Mouse (Mus musculus): ENCODE results near the gene Carmil3.

Gene Carmil3

GRCm38 (mm10) chr14:55544334-55544733 is 53.9 kb downstream of the Carmil3 start:
- no peaks in the 10 kb centered on the region for H3K27me3 ChIP-seq (ENCODE audit: control insufficient read depth, insufficient read depth, low read length, poor library complexity, severe bottlenecking)
- DNase-seq (ENCODE audit: low read depth, low spot score) = no peak
- peaks cover 16% of the 10 kb centered on the region for H3K36me3 ChIP-seq (ENCODE audit: control insufficient read depth, insufficient read depth, low read length, poor library complexity, severe bottlenecking)

GRCm38 (mm10) chr14:55550191-55550590 is 59.7 kb downstream of the Carmil3 start:
- no peak for DNase-seq (ENCODE audit: low read depth, low spot score)
- Histone ChIP-seq H3K27me3 (ENCODE audit: control insufficient read depth, insufficient read depth, low read length, poor library complexity, severe bottlenecking) (no peaks in the 10 kb centered on the region), H3K36me3 (ENCODE audit: control insufficient read depth, insufficient read depth, low read length, poor library complexity, severe bottlenecking) (peaks cover 16% of the 10 kb centered on the region)

- H3K36me3 ChIP-seq (ENCODE audit: control insufficient read depth, insufficient read depth, low read length, poor library complexity, severe bottlenecking) = peaks cover 11% of the 10 kb centered on the region
- no peaks in the 10 kb centered on the region for H3K27me3 ChIP-seq (ENCODE audit: control insufficient read depth, insufficient read depth, low read length, poor library complexity, severe bottlenecking)
- no peak for DNase-seq (ENCODE audit: low read depth, low spot score)
Observed at GRCm38 (mm10) chr14:55551347-55551746, 60.9 kb downstream of the Carmil3 start.

GRCm38 (mm10) chr14:55551794-55552193 is 61.3 kb downstream of the Carmil3 start:
- Histone ChIP-seq H3K27me3 (ENCODE audit: control insufficient read depth, insufficient read depth, low read length, poor library complexity, severe bottlenecking) (no peaks in the 10 kb centered on the region), H3K36me3 (ENCODE audit: control insufficient read depth, insufficient read depth, low read length, poor library complexity, severe bottlenecking) (peaks cover 11% of the 10 kb centered on the region)
- no peak for DNase-seq (ENCODE audit: low read depth, low spot score)

GRCm38 (mm10) chr14:55554635-55555034 is 64.2 kb downstream of the Carmil3 start:
- no peaks in the 10 kb centered on the region; the same call in 1 of the 2 replicates for H3K27me3 ChIP-seq (ENCODE audit: control insufficient read depth, insufficient read depth, low read length, poor library complexity, severe bottlenecking)
- DNase-seq (ENCODE audit: low read depth, low spot score) = no peak
- H3K36me3 ChIP-seq (ENCODE audit: control insufficient read depth, insufficient read depth, low read length, poor library complexity, severe bottlenecking) = no peaks in the 10 kb centered on the region

GRCm38 (mm10) chr14:55555788-55556187 is 65.3 kb downstream of the Carmil3 start:
- Histone ChIP-seq H3K27me3 (ENCODE audit: control insufficient read depth, insufficient read depth, low read length, poor library complexity, severe bottlenecking) (no peaks in the 10 kb centered on the region; the same call in 1 of the 2 replicates), H3K36me3 (ENCODE audit: control insufficient read depth, insufficient read depth, low read length, poor library complexity, severe bottlenecking) (no peaks in the 10 kb centered on the region)
- DNase-seq (ENCODE audit: low read depth, low spot score) = no peak

GRCm38 (mm10) chr14:55557003-55557402 is 66.6 kb downstream of the Carmil3 start:
- Histone ChIP-seq H3K27me3 (ENCODE audit: control insufficient read depth, insufficient read depth, low read length, poor library complexity, severe bottlenecking) (no peaks in the 10 kb centered on the region; the same call in 1 of the 2 replicates), H3K36me3 (ENCODE audit: control insufficient read depth, insufficient read depth, low read length, poor library complexity, severe bottlenecking) (no peaks in the 10 kb centered on the region)
- peak; percentile 92 for DNase-seq (ENCODE audit: low read depth, low spot score)

GRCm38 (mm10) chr14:55557587-55557986 is 67.1 kb downstream of the Carmil3 start:
- no peaks in the 10 kb centered on the region; the same call in 1 of the 2 replicates for H3K27me3 ChIP-seq (ENCODE audit: control insufficient read depth, insufficient read depth, low read length, poor library complexity, severe bottlenecking)
- no peak for DNase-seq (ENCODE audit: low read depth, low spot score)
- H3K36me3 ChIP-seq (ENCODE audit: control insufficient read depth, insufficient read depth, low read length, poor library complexity, severe bottlenecking) = no peaks in the 10 kb centered on the region
